Mouse (Mus musculus) cortical plate, adult 2 months (tissue): ENCODE measurements around the gene 2410015M20Rik.

Source experiments
- CTCF ChIP-seq: fragments of 200-500 bp; IDR thresholded peaks from 2 replicates; pipeline ENCODE4 v1.5.1; 2011; ENCODE audit warnings: mild to moderate bottlenecking, control low read depth, low read length; ENCODE audit not compliant: insufficient read depth; ENCODE audit errors: extremely low read depth
- POLR2A ChIP-seq: fragments of 200-500 bp; IDR thresholded peaks from 2 replicates; pipeline ENCODE4 v1.6.1; 2011; ENCODE audit warnings: mild to moderate bottlenecking, low read length, control low read depth; ENCODE audit not compliant: insufficient read depth; ENCODE audit errors: extremely low read depth

DNA sequence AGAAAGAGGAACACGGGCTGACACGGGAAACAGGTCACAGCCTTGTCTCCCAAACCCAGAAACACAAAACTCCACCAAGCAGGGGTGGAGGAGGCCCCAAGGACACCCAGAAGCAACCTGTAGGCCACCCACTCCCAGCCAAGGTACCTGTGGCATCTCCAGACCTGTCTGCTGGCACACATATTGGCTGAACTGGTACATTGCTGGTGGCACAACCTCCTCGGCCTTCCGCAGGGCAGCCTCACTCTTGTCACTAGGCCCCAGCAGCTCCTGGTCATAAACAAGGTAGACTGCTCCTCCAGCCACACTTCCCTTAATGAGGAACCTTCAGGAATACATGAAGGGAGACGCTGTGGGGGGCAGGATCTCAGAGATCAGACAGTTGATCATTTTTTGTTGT lies 872 bp downstream of the 2410015M20Rik start:
- no peak for TF ChIP-seq CTCF
- no peak for TF ChIP-seq POLR2A
